Mouse (Mus musculus): Measurements from ENCODE around the gene Mepe.

The Mepe gene

GRCm38 (mm10) chr5:104351874-104352273 lies 26.7 kb downstream of the Mepe start:
- DNase-seq (ENCODE audit: low read depth): no peak

- peak; percentile 58 for DNase-seq (ENCODE audit: low read depth)
Measured at GRCm38 (mm10) chr5:104357575-104357974, 32.4 kb downstream of the Mepe start.

GRCm38 (mm10) chr5:104358592-104358991 lies 33.5 kb downstream of the Mepe start:
- peak; percentile 67 for DNase-seq (ENCODE audit: low read depth)

GRCm38 (mm10) chr5:104359257-104359656 lies 34.1 kb downstream of the Mepe start:
- no peak for DNase-seq (ENCODE audit: low read depth)

- DNase-seq (ENCODE audit: low read depth): no peak
Measured at GRCm38 (mm10) chr5:104370580-104370979, 45.5 kb downstream of the Mepe start.

- no peak for DNase-seq (ENCODE audit: low read depth)
Measured at GRCm38 (mm10) chr5:104371284-104371683, 46.2 kb downstream of the Mepe start.

- no peak for DNase-seq (ENCODE audit: low read depth)
Measured at GRCm38 (mm10) chr5:104373648-104374307, 48.6 kb downstream of the Mepe start.

- peak; percentile 59 for DNase-seq (ENCODE audit: low read depth)
Measured at GRCm38 (mm10) chr5:104374308-104374660, 49.2 kb downstream of the Mepe start.

- DNase-seq (ENCODE audit: low read depth): no peak
Measured at GRCm38 (mm10) chr5:104375132-104375531, 50.0 kb downstream of the Mepe start.

GRCm38 (mm10) chr5:104376890-104377289 lies 51.8 kb downstream of the Mepe start:
- DNase-seq (ENCODE audit: low read depth): no peak

- peak; percentile 98 for DNase-seq (ENCODE audit: low read depth)
Measured at GRCm38 (mm10) chr5:104380574-104380973, 55.4 kb downstream of the Mepe start.

GRCm38 (mm10) chr5:104381671-104382070 lies 56.5 kb downstream of the Mepe start:
- peak; percentile 56 for DNase-seq (ENCODE audit: low read depth)

- DNase-seq (ENCODE audit: low read depth): peak; percentile 62
Measured at GRCm38 (mm10) chr5:104384540-104384939, 59.4 kb downstream of the Mepe start.

- no peak for DNase-seq (ENCODE audit: low read depth)
Measured at GRCm38 (mm10) chr5:104385521-104385920, 60.4 kb downstream of the Mepe start.

- peak; percentile 78 for DNase-seq (ENCODE audit: low read depth)
Measured at GRCm38 (mm10) chr5:104386908-104387307, 61.8 kb downstream of the Mepe start.
